Mouse (Mus musculus): ENCODE results near the gene Atf5. TPM values are rescaled to one million over a fixed set of nuclear protein-coding genes. Genes with fewer than 3 reads are reported as not detected.

The Atf5 gene
- polyA plus RNA-seq, 1 experiment from 2014 or later, result 3.1 TPM

DNA sequence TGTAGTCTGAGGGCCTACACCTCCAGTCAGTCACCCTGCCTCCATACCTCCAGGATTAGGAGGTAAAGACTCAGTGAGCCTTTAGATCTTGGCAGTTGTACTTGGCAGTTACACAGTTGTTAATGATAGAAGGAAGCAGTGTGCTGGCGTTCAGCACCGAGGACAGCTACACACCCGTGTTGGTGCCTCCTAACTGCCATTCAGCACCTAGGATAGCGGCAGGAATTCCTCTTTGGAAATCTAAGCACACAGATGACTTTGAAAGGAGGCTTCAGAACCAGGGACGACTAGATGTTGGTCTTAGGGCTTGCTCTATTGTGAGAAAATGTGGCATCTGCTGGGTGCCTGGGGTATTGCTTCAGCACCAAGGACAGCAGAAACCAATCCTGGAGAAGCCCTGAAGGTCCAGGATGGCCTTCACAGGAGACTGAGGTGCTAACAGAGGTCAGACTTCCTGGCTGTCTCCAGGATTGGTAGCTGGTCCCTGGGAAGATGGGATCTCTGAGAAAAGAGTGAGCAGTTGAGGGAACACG, 46.3 kb downstream of the Atf5 start:
- H3K27ac ChIP-seq (ENCODE audit: low read depth), result no peak overlapping the region
- H3K27me3 ChIP-seq (ENCODE audit: insufficient read depth, low read length), result no peaks in the 10 kb centered on the region
- H3K36me3 ChIP-seq (ENCODE audit: insufficient read depth), result peaks cover 54% of the 10 kb centered on the region
- TF ChIP-seq CTCF (IDR thresholded peaks at IDR 0.05; ENCODE audit: low read depth), result peak; percentile 10; the same call in 1 of the 2 replicates
- DNase-seq, result peak; percentile 96
- WGBS, result 10% methylated on average over 6 of the region's 6 CpGs
- no peak overlapping the region for H3K4me2 ChIP-seq
- no peaks in the 10 kb centered on the region for H3K9me3 ChIP-seq (ENCODE audit: low read depth, low read length)
- H3K4me1 ChIP-seq (ENCODE audit: insufficient read depth), result no peaks in the 10 kb centered on the region
- peak; percentile 41; the same call in 1 of the 2 replicates for ATAC-seq (ENCODE audit: insufficient read depth)
- no peak overlapping the region for H3K4me3 ChIP-seq (ENCODE audit: low read depth, low read length)
- no peak overlapping the region for H3K9ac ChIP-seq

GRCm38 (mm10) chr7:44768129-44768528, 48.3 kb downstream of the Atf5 start:
- no peak overlapping the region for H3K4me2 ChIP-seq
- no peaks in the 10 kb centered on the region for H3K9me3 ChIP-seq (ENCODE audit: low read depth, low read length)
- ATAC-seq (ENCODE audit: insufficient read depth) (no peak), DNase-seq (no peak)
- WGBS, result 75% methylated on average over 5 of the region's 5 CpGs
- H3K4me1 ChIP-seq (ENCODE audit: insufficient read depth), result no peaks in the 10 kb centered on the region
- no peak overlapping the region for H3K4me3 ChIP-seq (ENCODE audit: low read depth, low read length)
- H3K36me3 ChIP-seq (ENCODE audit: insufficient read depth), result peaks cover 66% of the 10 kb centered on the region
- H3K27me3 ChIP-seq (ENCODE audit: insufficient read depth, low read length), result no peaks in the 10 kb centered on the region
- no peak overlapping the region for H3K27ac ChIP-seq (ENCODE audit: low read depth)
- H3K9ac ChIP-seq, result no peak overlapping the region
- no peak for TF ChIP-seq CTCF (IDR thresholded peaks at IDR 0.05; ENCODE audit: low read depth)

MicroRNA genes within 50 kb of the gene (microRNA counts, 519-probe panel; counts per million panel counts)
- 30.5 counts per million for microRNA mmu-miR-707

Small RNAs within 50 kb of the gene (microRNA-seq; reads per million reads assigned to microRNA genes)
- gene Mir707 (ENCODE audit: borderline number of aligned reads), result not detected

Other genes with a start within 250 kb of the Atf5 start
- 4.7 and 6.8 TPM in 2 replicates for gene Napsa, start 244.3 kb downstream of the Atf5 start, polyA plus RNA-seq (2014; fragmentation: Nextera tagmentation; extraction: Ambion mirVana)
- 0.70 and 0.97 TPM in 2 replicates for gene Kcnc3, start 226.0 kb downstream of the Atf5 start, polyA plus RNA-seq (2014; fragmentation: Nextera tagmentation; extraction: Ambion mirVana)
- 33.6 and 37.3 TPM in 2 replicates for gene Myh14, start 145.8 kb downstream of the Atf5 start, polyA plus RNA-seq (2014; fragmentation: Nextera tagmentation; extraction: Ambion mirVana)
- gene Izumo2, start 107.9 kb downstream of the Atf5 start, polyA plus RNA-seq (2014; fragmentation: Nextera tagmentation; extraction: Ambion mirVana), result not detected in 2 replicates
- 34.7 and 36.3 TPM in 2 replicates for gene Vrk3, start 68.2 kb downstream of the Atf5 start, polyA plus RNA-seq (2014; fragmentation: Nextera tagmentation; extraction: Ambion mirVana)
- 0.92 and 2.3 TPM in 2 replicates for gene Zfp473, start 65.6 kb downstream of the Atf5 start, polyA plus RNA-seq (2014; fragmentation: Nextera tagmentation; extraction: Ambion mirVana)
- 65.8 and 68.9 TPM in 2 replicates for gene Nup62, start 570 bp downstream of the Atf5 start, polyA plus RNA-seq (2014; fragmentation: Nextera tagmentation; extraction: Ambion mirVana)
- gene Il4i1, start 271 bp downstream of the Atf5 start, polyA plus RNA-seq (2014; fragmentation: Nextera tagmentation; extraction: Ambion mirVana), result 0.93 and 1.5 TPM in 2 replicates
- 61.9 and 76.9 TPM in 2 replicates for gene Akt1s1, start 32.3 kb upstream of the Atf5 start, polyA plus RNA-seq (2014; fragmentation: Nextera tagmentation; extraction: Ambion mirVana)
- gene Tbc1d17, start 32.4 kb upstream of the Atf5 start, polyA plus RNA-seq (2014; fragmentation: Nextera tagmentation; extraction: Ambion mirVana), result 60.1 and 73.7 TPM in 2 replicates
- 30.3 and 30.7 TPM in 2 replicates for gene Pnkp, start 40.5 kb upstream of the Atf5 start, polyA plus RNA-seq (2014; fragmentation: Nextera tagmentation; extraction: Ambion mirVana)
- gene Ptov1, start 53.1 kb upstream of the Atf5 start, polyA plus RNA-seq (2014; fragmentation: Nextera tagmentation; extraction: Ambion mirVana), result 386 and 443 TPM in 2 replicates
- 77.9 and 79.5 TPM in 2 replicates for gene Med25, start 76.1 kb upstream of the Atf5 start, polyA plus RNA-seq (2014; fragmentation: Nextera tagmentation; extraction: Ambion mirVana)
- 17.7 and 19.1 TPM in 2 replicates for gene Fuz, start 79.4 kb upstream of the Atf5 start, polyA plus RNA-seq (2014; fragmentation: Nextera tagmentation; extraction: Ambion mirVana)
- gene Ap2a1, start 112.8 kb upstream of the Atf5 start, polyA plus RNA-seq (2014; fragmentation: Nextera tagmentation; extraction: Ambion mirVana), result 73.6 and 83.2 TPM in 2 replicates
- gene Tsks, start 126.5 kb upstream of the Atf5 start, polyA plus RNA-seq (2014; fragmentation: Nextera tagmentation; extraction: Ambion mirVana), result 0.11 and 0.14 TPM in 2 replicates
- 14.9 and 15.5 TPM in 2 replicates for gene Cpt1c, start 158.2 kb upstream of the Atf5 start, polyA plus RNA-seq (2014; fragmentation: Nextera tagmentation; extraction: Ambion mirVana)
- gene Prmt1, start 169.9 kb upstream of the Atf5 start, polyA plus RNA-seq (2014; fragmentation: Nextera tagmentation; extraction: Ambion mirVana), result 228 and 238 TPM in 2 replicates
- 78.7 and 83.0 TPM in 2 replicates for gene Irf3, start 181.0 kb upstream of the Atf5 start, polyA plus RNA-seq (2014; fragmentation: Nextera tagmentation; extraction: Ambion mirVana)
- gene Bcl2l12, start 182.1 kb upstream of the Atf5 start, polyA plus RNA-seq (2014; fragmentation: Nextera tagmentation; extraction: Ambion mirVana), result 69.9 and 76.9 TPM in 2 replicates
- 45.9 and 53.6 TPM in 2 replicates for gene Scaf1, start 199.7 kb upstream of the Atf5 start, polyA plus RNA-seq (2014; fragmentation: Nextera tagmentation; extraction: Ambion mirVana)
- gene Rras, start 201.3 kb upstream of the Atf5 start, polyA plus RNA-seq (2014; fragmentation: Nextera tagmentation; extraction: Ambion mirVana), result 46.2 and 46.5 TPM in 2 replicates
- gene Prr12, start 236.2 kb upstream of the Atf5 start, polyA plus RNA-seq (2014; fragmentation: Nextera tagmentation; extraction: Ambion mirVana), result 14.2 and 16.2 TPM in 2 replicates
- gene Nosip, start 245.8 kb upstream of the Atf5 start, polyA plus RNA-seq (2014; fragmentation: Nextera tagmentation; extraction: Ambion mirVana), result 68.6 and 71.9 TPM in 2 replicates
- 18.1 and 19.2 TPM in 2 replicates for gene Prrg2, start 246.0 kb upstream of the Atf5 start, polyA plus RNA-seq (2014; fragmentation: Nextera tagmentation; extraction: Ambion mirVana)